Mouse (Mus musculus): ENCODE results near the gene Ankrd22. TPM values are rescaled to one million over a fixed set of nuclear protein-coding genes. Genes with fewer than 3 reads are reported as not detected.
A peak's percentile ranks its signal among the peaks of the same experiment; 100 is the strongest.

The Ankrd22 gene
- polyA plus RNA-seq, 1 experiment from 2014 or later, result 0.14 TPM

DNA sequence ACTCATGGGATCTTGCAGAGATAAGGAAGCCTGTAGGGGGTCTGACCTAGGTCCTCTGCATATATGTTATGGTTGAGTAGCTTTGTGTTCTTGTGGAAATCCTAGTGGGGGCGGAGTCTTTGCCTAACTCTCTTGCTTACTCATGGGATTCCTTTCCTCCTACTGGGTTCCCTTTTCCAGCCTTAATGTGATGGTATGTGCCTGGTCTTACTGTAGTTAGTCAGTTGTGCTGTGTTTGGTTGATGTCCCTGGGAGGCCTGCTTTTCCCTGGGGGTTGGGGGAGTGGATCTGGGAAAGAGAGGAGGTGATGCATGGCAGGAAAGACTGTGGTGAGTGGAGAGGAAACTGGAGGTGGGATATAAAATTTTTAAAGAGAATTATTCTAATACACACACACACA, 32.2 kb upstream of the Ankrd22 start:
- H3K27me3 ChIP-seq (replicated peaks; ENCODE audit: insufficient read depth, low read length), result no peaks in the 10 kb centered on the region
- WGBS, result 89% methylated on average over 1 of the region's 1 CpGs
- no peak overlapping the region for H3K4me2 ChIP-seq (replicated peaks; ENCODE audit: low read depth, low read length)
- H3K9me3 ChIP-seq (ENCODE audit: low read length), result no peaks in the 10 kb centered on the region
- H3K36me3 ChIP-seq (ENCODE audit: insufficient read depth, low read length), result no peaks in the 10 kb centered on the region
- no peak overlapping the region for H3K4me3 ChIP-seq (ENCODE audit: low read depth, low read length)
- TF ChIP-seq EP300 (IDR thresholded peaks at IDR 0.05) (no peak), CTCF (IDR thresholded peaks at IDR 0.05) (no peak)
- no peaks in the 10 kb centered on the region; the same call in 1 of the 2 replicates for H3K4me1 ChIP-seq (ENCODE audit: insufficient read depth, low read depth, low read length)
- DNase-seq (ENCODE audit: low spot score) (no peak), ATAC-seq (no peak)
- H3K9ac ChIP-seq (replicated peaks; ENCODE audit: low read depth), result no peak overlapping the region
- no peak overlapping the region for H3K27ac ChIP-seq (ENCODE audit: low read length)

DNA sequence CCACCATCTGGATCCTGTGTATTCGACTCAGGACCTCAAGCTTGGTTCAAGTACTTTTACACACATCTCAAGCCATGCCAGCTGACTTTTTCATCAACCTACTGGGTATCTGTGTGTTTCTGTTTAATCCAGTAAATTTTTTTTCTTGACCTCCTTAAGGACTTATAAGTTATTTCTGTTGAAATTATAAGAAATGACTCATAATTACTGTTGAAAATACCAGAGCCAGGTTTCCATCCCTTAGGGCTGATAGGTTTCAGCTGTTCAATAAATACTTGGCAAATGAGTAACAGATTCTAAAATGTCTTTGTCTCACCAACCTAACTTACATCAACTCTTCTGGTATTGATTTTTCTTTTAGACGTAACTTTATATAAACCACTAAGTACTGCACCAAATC, 29.2 kb upstream of the Ankrd22 start:
- WGBS, result 34% methylated on average over 2 of the region's 2 CpGs
- Histone ChIP-seq H3K27ac (ENCODE audit: low read length) (no peak overlapping the region), H3K4me3 (ENCODE audit: low read depth, low read length) (no peak overlapping the region), H3K9me3 (ENCODE audit: low read length) (no peaks in the 10 kb centered on the region), H3K9ac (replicated peaks; ENCODE audit: low read depth) (no peak overlapping the region), H3K4me1 (ENCODE audit: insufficient read depth, low read depth, low read length) (no peaks in the 10 kb centered on the region; the same call in 1 of the 2 replicates), H3K36me3 (ENCODE audit: insufficient read depth, low read length) (no peaks in the 10 kb centered on the region), H3K27me3 (replicated peaks; ENCODE audit: insufficient read depth, low read length) (no peaks in the 10 kb centered on the region), H3K4me2 (replicated peaks; ENCODE audit: low read depth, low read length) (no peak overlapping the region)
- ATAC-seq, result no peak
- peak; percentile 55 for DNase-seq (ENCODE audit: low spot score)
- TF ChIP-seq CTCF (IDR thresholded peaks at IDR 0.05), result no peak
- no peak for TF ChIP-seq EP300 (IDR thresholded peaks at IDR 0.05)

DNA sequence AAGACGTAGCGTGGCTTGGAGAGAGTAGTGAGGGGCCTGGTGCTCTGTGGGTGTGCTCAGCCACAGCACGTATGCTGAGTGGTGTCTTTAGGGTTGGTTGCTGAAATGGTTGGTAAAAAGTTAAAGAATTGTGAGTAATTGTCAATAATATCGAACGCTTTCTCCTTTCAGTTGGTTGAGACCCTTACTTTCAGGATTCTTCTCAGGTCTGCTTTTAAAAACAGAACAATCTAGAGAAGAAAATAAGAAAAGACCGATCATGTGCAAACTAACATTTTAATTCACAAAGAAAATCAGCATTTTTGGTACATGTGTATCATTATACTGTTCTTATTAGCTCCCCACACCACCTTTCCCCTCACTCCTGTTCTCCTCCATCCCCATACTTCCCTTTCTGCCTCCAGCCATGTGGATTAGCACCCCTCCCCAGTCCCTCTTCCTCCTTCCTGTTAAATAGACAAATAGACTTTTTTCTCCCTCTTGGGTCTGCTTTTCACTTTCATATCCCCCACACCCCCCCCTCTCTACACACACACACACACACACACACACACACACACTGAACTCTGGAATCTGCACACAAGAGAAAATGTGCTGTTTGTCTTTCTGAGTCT, 28.4 kb upstream of the Ankrd22 start:
- Histone ChIP-seq H3K27me3 (replicated peaks; ENCODE audit: insufficient read depth, low read length) (no peaks in the 10 kb centered on the region), H3K9ac (replicated peaks; ENCODE audit: low read depth) (no peak overlapping the region), H3K4me2 (replicated peaks; ENCODE audit: low read depth, low read length) (peak overlapping the region; percentile 89; the same call in 1 of the 2 replicates), H3K4me3 (ENCODE audit: low read depth, low read length) (no peak overlapping the region), H3K9me3 (ENCODE audit: low read length) (no peaks in the 10 kb centered on the region), H3K4me1 (ENCODE audit: insufficient read depth, low read depth, low read length) (no peaks in the 10 kb centered on the region; the same call in 1 of the 2 replicates), H3K27ac (ENCODE audit: low read length) (no peak overlapping the region), H3K36me3 (ENCODE audit: insufficient read depth, low read length) (no peaks in the 10 kb centered on the region)
- ATAC-seq (no peak), DNase-seq (ENCODE audit: low spot score) (peak; percentile 41)
- TF ChIP-seq EP300 (IDR thresholded peaks at IDR 0.05), result no peak
- TF ChIP-seq CTCF (IDR thresholded peaks at IDR 0.05), result no peak
- 92% methylated on average over 6 of the region's 6 CpGs for WGBS

DNA sequence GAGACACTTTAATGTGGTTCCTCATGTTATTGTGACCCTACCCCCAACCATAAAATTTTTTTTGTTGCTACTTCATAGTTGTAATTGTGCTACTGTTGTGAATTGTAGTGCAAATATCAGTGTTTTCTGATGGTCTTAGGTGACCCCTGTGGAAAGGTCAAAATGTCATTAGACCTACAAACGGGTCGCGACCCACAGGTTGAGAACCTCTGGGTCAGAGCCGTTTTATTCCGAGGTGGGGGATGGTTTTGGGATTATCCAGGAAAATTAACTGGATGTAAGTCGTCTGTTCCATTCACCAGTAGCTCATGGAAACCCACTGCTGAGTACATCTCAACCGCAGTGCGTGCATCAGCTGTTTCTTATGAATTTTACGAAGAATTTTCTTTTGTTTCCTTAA, 27.8 kb upstream of the Ankrd22 start:
- ATAC-seq, result no peak
- H3K27ac ChIP-seq (ENCODE audit: low read length), result no peak overlapping the region
- WGBS, result 61% methylated on average over 9 of the region's 9 CpGs
- DNase-seq (ENCODE audit: low spot score), result no peak
- H3K4me3 ChIP-seq (ENCODE audit: low read depth, low read length), result peak overlapping the region; percentile 64
- TF ChIP-seq CTCF (IDR thresholded peaks at IDR 0.05), result no peak
- TF ChIP-seq EP300 (IDR thresholded peaks at IDR 0.05), result no peak
- no peak overlapping the region for H3K9ac ChIP-seq (replicated peaks; ENCODE audit: low read depth)
- no peaks in the 10 kb centered on the region for H3K9me3 ChIP-seq (ENCODE audit: low read length)
- H3K36me3 ChIP-seq (ENCODE audit: insufficient read depth, low read length), result no peaks in the 10 kb centered on the region
- H3K27me3 ChIP-seq (replicated peaks; ENCODE audit: insufficient read depth, low read length), result no peaks in the 10 kb centered on the region
- H3K4me1 ChIP-seq (ENCODE audit: insufficient read depth, low read depth, low read length), result no peaks in the 10 kb centered on the region
- peak overlapping the region; percentile 89 for H3K4me2 ChIP-seq (replicated peaks; ENCODE audit: low read depth, low read length)

DNA sequence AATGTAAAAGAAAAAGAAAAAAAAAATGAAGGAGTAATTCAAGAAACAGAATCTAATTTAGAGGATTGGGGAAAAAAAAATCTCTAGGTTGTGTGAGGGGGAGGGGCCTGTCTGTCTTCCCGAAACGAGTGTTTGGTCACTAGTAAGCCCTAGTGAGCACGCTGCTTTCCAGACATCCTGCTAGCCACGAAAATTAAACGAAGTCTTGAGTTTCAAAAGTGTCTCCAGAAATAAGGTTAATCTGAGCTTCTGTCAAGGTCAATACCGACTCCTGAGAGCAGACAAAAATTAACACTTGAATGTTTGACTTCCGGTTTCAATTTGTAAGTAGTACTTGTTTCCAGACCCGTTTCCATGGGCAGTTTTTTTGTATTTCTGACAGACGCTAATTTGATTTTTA, 27.3 kb upstream of the Ankrd22 start:
- DNase-seq (ENCODE audit: low spot score) (peak; percentile 52), ATAC-seq (no peak)
- 1% methylated on average over 9 of the region's 9 CpGs for WGBS

DNA sequence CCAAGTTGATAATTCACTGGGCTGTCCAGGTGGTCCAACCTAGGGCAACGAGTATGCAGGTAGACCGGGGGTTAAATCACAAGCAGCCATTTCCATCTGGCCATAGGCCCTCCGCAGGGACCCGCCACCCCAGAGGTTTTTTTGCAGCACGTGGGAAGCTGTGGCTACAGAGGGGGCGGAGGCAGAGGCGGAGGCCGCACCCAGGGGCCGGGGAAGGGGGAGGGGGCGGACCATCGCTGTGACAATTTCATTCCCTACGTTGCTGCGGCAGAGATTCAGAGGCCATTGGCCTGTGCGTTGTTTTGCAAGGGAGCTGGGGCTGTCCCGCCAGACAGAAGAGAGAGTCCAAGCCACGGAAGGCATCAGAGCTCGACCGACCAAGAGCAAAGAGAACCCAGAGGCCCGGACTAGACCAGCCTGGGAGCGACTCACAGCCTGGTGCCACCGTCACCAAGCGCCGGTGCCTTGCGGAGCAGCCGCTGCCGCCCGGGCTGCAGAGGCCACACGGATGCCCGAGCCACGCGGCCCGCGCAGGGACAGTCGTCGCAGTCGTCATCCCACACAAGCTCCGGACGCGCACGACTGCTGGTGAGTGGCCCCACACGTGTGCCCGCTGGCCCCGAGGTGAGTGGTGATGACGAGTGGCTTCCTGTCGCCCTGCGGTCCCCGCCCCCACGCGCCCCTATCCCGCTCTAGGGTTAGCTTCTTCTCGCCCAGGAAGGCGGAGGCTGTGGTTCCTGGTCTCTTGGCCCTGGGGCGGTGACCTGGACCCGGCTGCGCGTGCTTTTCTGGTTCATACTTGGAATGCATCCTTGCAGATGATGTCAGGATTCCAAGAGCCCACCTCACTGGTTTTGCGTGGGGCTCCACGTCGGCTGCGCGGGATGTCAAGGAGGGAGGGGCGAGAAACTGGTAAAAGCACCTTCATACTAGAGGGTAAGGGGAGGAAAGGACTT, 26.4 kb upstream of the Ankrd22 start, which contains the start of gene Stambpl1:
Gene Stambpl1 (plus strand): TSS at position 222 of the 956 bp plus-strand sequence.
- Histone ChIP-seq H3K36me3 (ENCODE audit: insufficient read depth, low read length) (no peaks in the 10 kb centered on the region), H3K4me3 (ENCODE audit: low read depth, low read length) (peak within 1 kb of the TSS; percentile 64), H3K27me3 (replicated peaks; ENCODE audit: insufficient read depth, low read length) (no peaks in the 10 kb centered on the region), H3K9me3 (ENCODE audit: low read length) (no peaks in the 10 kb centered on the region), H3K4me2 (replicated peaks; ENCODE audit: low read depth, low read length) (peak within 1 kb of the TSS; percentile 89), H3K27ac (ENCODE audit: low read length) (peak within 1 kb of the TSS; percentile 45), H3K9ac (replicated peaks; ENCODE audit: low read depth) (peak within 1 kb of the TSS; percentile 41), H3K4me1 (ENCODE audit: insufficient read depth, low read depth, low read length) (no peaks in the 10 kb centered on the region)
- under 1% methylated on average over 53 of the region's 62 CpGs for WGBS
- DNase-seq (ENCODE audit: low spot score) (peak; percentile 86), ATAC-seq (peak; percentile 88)
- TF ChIP-seq CTCF (IDR thresholded peaks at IDR 0.05), result no peak
- no peak for TF ChIP-seq EP300 (IDR thresholded peaks at IDR 0.05)

More for the DNA sequence above, 27.3 kb upstream of the Ankrd22 start:
- no peak overlapping the region; the same call in 1 of the 2 replicates for H3K9ac ChIP-seq (replicated peaks; ENCODE audit: low read depth)
- H3K4me3 ChIP-seq (ENCODE audit: low read depth, low read length), result peak overlapping the region; percentile 64
- TF ChIP-seq EP300 (IDR thresholded peaks at IDR 0.05) (no peak), CTCF (IDR thresholded peaks at IDR 0.05) (no peak)
- peak overlapping the region; percentile 89 for H3K4me2 ChIP-seq (replicated peaks; ENCODE audit: low read depth, low read length)
- no peaks in the 10 kb centered on the region for H3K36me3 ChIP-seq (ENCODE audit: insufficient read depth, low read length)
- H3K9me3 ChIP-seq (ENCODE audit: low read length), result no peaks in the 10 kb centered on the region
- no peaks in the 10 kb centered on the region for H3K4me1 ChIP-seq (ENCODE audit: insufficient read depth, low read depth, low read length)
- H3K27ac ChIP-seq (ENCODE audit: low read length), result no peak overlapping the region
- H3K27me3 ChIP-seq (replicated peaks; ENCODE audit: insufficient read depth, low read length), result no peaks in the 10 kb centered on the region
